12 mouse cellular contexts compared by ENCODE assay signal in the genomic region with DNA sequence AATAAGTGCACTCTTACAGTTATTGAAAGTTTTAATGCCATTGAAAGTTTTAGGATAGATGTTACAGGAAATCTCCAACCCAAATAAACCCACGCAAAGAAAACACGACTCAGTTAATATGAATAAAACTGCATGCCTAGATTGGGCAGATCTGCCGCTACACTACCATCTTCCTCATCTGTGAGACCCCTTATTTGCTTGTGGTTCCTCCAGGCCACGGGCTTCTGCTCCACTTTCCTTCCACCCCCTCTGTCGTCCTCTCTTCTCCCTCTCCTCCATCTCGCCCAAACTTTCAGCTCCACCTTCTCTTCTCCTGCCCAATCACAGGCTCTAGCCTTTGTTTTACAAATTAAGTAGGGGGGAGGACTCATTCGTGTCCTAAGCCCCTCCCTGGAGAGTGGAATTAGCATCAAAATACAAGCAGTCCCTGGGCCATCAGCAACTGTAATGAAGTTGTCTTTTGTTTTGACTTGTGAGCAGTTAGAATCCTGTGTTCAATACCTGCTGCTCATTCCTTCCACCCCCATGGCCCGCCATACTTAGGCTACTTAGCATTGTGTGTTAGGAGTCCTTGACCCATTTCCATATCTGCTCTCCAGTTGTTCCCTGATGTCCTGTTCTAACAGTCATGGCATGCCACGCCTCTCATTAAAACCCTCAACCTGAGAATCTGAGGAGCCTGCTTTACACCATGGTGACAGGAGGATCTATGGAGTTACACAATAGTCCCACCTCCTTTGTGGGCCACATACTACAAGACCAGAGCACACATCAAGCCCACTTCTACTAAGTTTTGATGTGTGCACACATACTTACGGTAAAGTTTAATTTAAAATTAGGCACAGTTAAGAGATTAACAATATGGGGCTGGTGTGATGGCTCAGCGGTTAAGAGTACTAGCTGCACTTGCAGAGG. TPM values are rescaled to one million over a fixed set of nuclear protein-coding genes. Genes with fewer than 3 reads are reported as not detected.
A peak's percentile ranks its signal among the peaks of the same experiment; 100 is the strongest.
DNase-seq lines count a peak whose midpoint lies in the region; ATAC-seq and TF ChIP-seq lines count a peak whose summit lies in the region.
"Had no signal": no experiment of that assay in that cellular context is flagged by ENCODE, and none has a peak within 500 bp of the region (broad histone marks: within the 10 kb centered on the region; RNA-seq: fewer than 3 reads in every experiment).

No protein-coding gene starts in this region.

- peak; percentile 8 for DNase-seq in hindbrain, embryonic 10.5 days (ENCODE audit: low spot score)
- no peak for DNase-seq in hindbrain, postnatal 0 days (ENCODE audit: low spot score)
- DNase-seq in urinary bladder, postnatal 4 days (ENCODE audit: low spot score in 2 of 2): no peak
- DNase-seq in left cerebral cortex, postnatal 25 days (ENCODE audit: low spot score in 2 of 2): no peak

- TF ChIP-seq CTCF in hindbrain, postnatal 0 days (IDR thresholded peaks at IDR 0.05; ENCODE audit: low read depth): no peak

- 51% methylated on average over 11 of the region's 11 CpGs for WGBS in hindbrain, embryonic 10.5 days
- WGBS in hindbrain, postnatal 0 days: 52% methylated on average over 11 of the region's 11 CpGs
- WGBS in neural tube, embryonic 12.5 days: 48% methylated on average over 11 of the region's 11 CpGs
- WGBS in neural tube, embryonic 15.5 days: 55% methylated on average over 11 of the region's 11 CpGs
- WGBS in forebrain, embryonic 12.5 days: 38% methylated on average over 11 of the region's 11 CpGs
- WGBS in neural tube, embryonic 14.5 days: 54% methylated on average over 11 of the region's 11 CpGs

- no peak for ATAC-seq in hindbrain, postnatal 0 days
- ATAC-seq in neural tube, embryonic 12.5 days (ENCODE audit: low FRiP score, low read depth): peak; percentile 68
- ATAC-seq in neural tube, embryonic 15.5 days (ENCODE audit: low FRiP score): no peak
- ATAC-seq in forebrain, embryonic 12.5 days (ENCODE audit: low FRiP score): peak; percentile 79
- ATAC-seq in neural tube, embryonic 14.5 days (ENCODE audit: low read depth): peak; percentile 47; the same call in 1 of the 2 replicates

- no peak overlapping the region for H3K9ac ChIP-seq in hindbrain, postnatal 0 days (replicated peaks; ENCODE audit: low read length)
- no peak overlapping the region for H3K9ac ChIP-seq in neural tube, embryonic 12.5 days
- H3K9ac ChIP-seq in neural tube, embryonic 15.5 days (replicated peaks): no peak overlapping the region
- no peak overlapping the region for H3K9ac ChIP-seq in forebrain, embryonic 12.5 days
- no peak overlapping the region for H3K9ac ChIP-seq in neural tube, embryonic 14.5 days (replicated peaks; ENCODE audit: low read depth, low read length)
- H3K9ac ChIP-seq: heart, embryonic 13.5 days; lung, embryonic 14.5 days had no signal

- H3K36me3 ChIP-seq in hindbrain, embryonic 10.5 days: peaks cover 16% of the 10 kb centered on the region
- peaks cover 5% of the 10 kb centered on the region; the same call in 1 of the 2 replicates for H3K36me3 ChIP-seq in hindbrain, postnatal 0 days (ENCODE audit: insufficient read depth, low read length)
- peaks cover 6% of the 10 kb centered on the region; the same call in 1 of the 2 replicates for H3K36me3 ChIP-seq in neural tube, embryonic 12.5 days
- H3K36me3 ChIP-seq in neural tube, embryonic 15.5 days: peaks cover 13% of the 10 kb centered on the region; the same call in 1 of the 2 replicates
- H3K36me3 ChIP-seq in forebrain, embryonic 12.5 days (replicated peaks): peaks cover 8% of the 10 kb centered on the region
- H3K36me3 ChIP-seq in neural tube, embryonic 14.5 days (ENCODE audit: control insufficient read depth, insufficient read depth, low read length): 0 out of 2 replicates have a peak, but pooled peaks cover 4% of the 10 kb centered on the region

- no peaks in the 10 kb centered on the region for H3K27me3 ChIP-seq in hindbrain, embryonic 10.5 days (ENCODE audit: insufficient read depth, poor library complexity, severe bottlenecking)
- H3K27me3 ChIP-seq in hindbrain, postnatal 0 days (ENCODE audit: insufficient read depth, low read length): no peaks in the 10 kb centered on the region
- no peaks in the 10 kb centered on the region for H3K27me3 ChIP-seq in neural tube, embryonic 12.5 days (replicated peaks)
- H3K27me3 ChIP-seq in neural tube, embryonic 15.5 days (replicated peaks): no peaks in the 10 kb centered on the region
- no peaks in the 10 kb centered on the region for H3K27me3 ChIP-seq in forebrain, embryonic 12.5 days
- H3K27me3 ChIP-seq in neural tube, embryonic 14.5 days (ENCODE audit: control insufficient read depth, insufficient read depth, low read length): no peaks in the 10 kb centered on the region
- H3K27me3 ChIP-seq: heart, embryonic 13.5 days had no signal

- H3K4me2 ChIP-seq in hindbrain, postnatal 0 days (ENCODE audit: low read depth, low read length): no peak overlapping the region
- H3K4me2 ChIP-seq in neural tube, embryonic 12.5 days (replicated peaks): no peak overlapping the region
- no peak overlapping the region for H3K4me2 ChIP-seq in neural tube, embryonic 15.5 days
- H3K4me2 ChIP-seq in forebrain, embryonic 12.5 days: no peak overlapping the region
- no peak overlapping the region for H3K4me2 ChIP-seq in neural tube, embryonic 14.5 days (ENCODE audit: low read depth, low read length)
- H3K4me2 ChIP-seq: heart, embryonic 13.5 days; liver, embryonic 11.5 days; lung, embryonic 14.5 days had no signal

- peaks cover 8% of the 10 kb centered on the region for H3K4me1 ChIP-seq in hindbrain, embryonic 10.5 days (replicated peaks)
- no peaks in the 10 kb centered on the region for H3K4me1 ChIP-seq in hindbrain, postnatal 0 days (ENCODE audit: insufficient read depth, low read length)
- no peaks in the 10 kb centered on the region for H3K4me1 ChIP-seq in neural tube, embryonic 12.5 days
- no peaks in the 10 kb centered on the region for H3K4me1 ChIP-seq in neural tube, embryonic 15.5 days
- H3K4me1 ChIP-seq in forebrain, embryonic 12.5 days: peaks cover 9% of the 10 kb centered on the region
- no peaks in the 10 kb centered on the region for H3K4me1 ChIP-seq in neural tube, embryonic 14.5 days (ENCODE audit: control insufficient read depth, insufficient read depth, low read length)
- H3K4me1 ChIP-seq: heart, embryonic 13.5 days had no signal

- intact Hi-C loops in left cerebral cortex, postnatal 25 days (cut with DNase I): loop anchor here (2.0 kb wide), 2 partner anchors 268 to 318 kb away; no protein-coding TSS in a partner anchor

- no peaks in the 10 kb centered on the region for H3K9me3 ChIP-seq in hindbrain, embryonic 10.5 days
- no peaks in the 10 kb centered on the region for H3K9me3 ChIP-seq in hindbrain, postnatal 0 days (ENCODE audit: low read length)
- H3K9me3 ChIP-seq in neural tube, embryonic 12.5 days: no peaks in the 10 kb centered on the region
- no peaks in the 10 kb centered on the region for H3K9me3 ChIP-seq in neural tube, embryonic 15.5 days (replicated peaks)
- H3K9me3 ChIP-seq in forebrain, embryonic 12.5 days: no peaks in the 10 kb centered on the region
- H3K9me3 ChIP-seq in neural tube, embryonic 14.5 days (ENCODE audit: control insufficient read depth, low read length): no peaks in the 10 kb centered on the region
- H3K9me3 ChIP-seq: heart, embryonic 13.5 days had no signal

- no peak overlapping the region for H3K27ac ChIP-seq in hindbrain, embryonic 10.5 days
- H3K27ac ChIP-seq in hindbrain, postnatal 0 days: no peak overlapping the region
- no peak overlapping the region for H3K27ac ChIP-seq in neural tube, embryonic 12.5 days
- no peak overlapping the region for H3K27ac ChIP-seq in neural tube, embryonic 15.5 days (replicated peaks)
- H3K27ac ChIP-seq in forebrain, embryonic 12.5 days: peak overlapping the region; percentile 9; the same call in 1 of the 2 replicates
- no peak overlapping the region for H3K27ac ChIP-seq in neural tube, embryonic 14.5 days (ENCODE audit: low read depth, low read length)
- H3K27ac ChIP-seq: heart, embryonic 13.5 days had no signal

- no peak overlapping the region for H3K4me3 ChIP-seq in hindbrain, embryonic 10.5 days
- H3K4me3 ChIP-seq in hindbrain, postnatal 0 days (ENCODE audit: low read length): no peak overlapping the region
- H3K4me3 ChIP-seq in neural tube, embryonic 12.5 days: no peak overlapping the region
- H3K4me3 ChIP-seq in neural tube, embryonic 15.5 days (replicated peaks): no peak overlapping the region
- no peak overlapping the region for H3K4me3 ChIP-seq in forebrain, embryonic 12.5 days (replicated peaks)
- no peak overlapping the region for H3K4me3 ChIP-seq in neural tube, embryonic 14.5 days (ENCODE audit: low read depth, low read length)
- H3K4me3 ChIP-seq: heart, embryonic 13.5 days had no signal

RNA-seq across cellular contexts. Expression of gene Slc18b1, which starts 16.3 kb away (rescaled TPM):
- 11.4 and 12.9 TPM in 2 replicates for polyA plus RNA-seq in hindbrain, embryonic 10.5 days (2016; fragmentation: Nextera tagmentation; extraction: Ambion mirVana)
- total RNA-seq in hindbrain, postnatal 0 days (2014; rRNA removed): 15.3 and 21.7 TPM in 2 replicates
- polyA plus RNA-seq in hindbrain, postnatal 0 days (2015; fragmentation: Nextera tagmentation; extraction: Ambion mirVana): 13.5 and 17.4 TPM in 2 replicates
- 12.0 and 16.7 TPM in 2 replicates for polyA plus RNA-seq in neural tube, embryonic 12.5 days (2016; fragmentation: Nextera tagmentation; extraction: Ambion mirVana)
- polyA plus RNA-seq in neural tube, embryonic 15.5 days (2015; fragmentation: Nextera tagmentation; extraction: Ambion mirVana): 18.1 and 21.1 TPM in 2 replicates
- 16.6 and 17.2 TPM in 2 replicates for polyA plus RNA-seq in forebrain, embryonic 12.5 days (2016; fragmentation: Nextera tagmentation; extraction: Ambion mirVana)
- 21.5 and 26.8 TPM in 2 replicates for polyA plus RNA-seq in neural tube, embryonic 14.5 days (2014; fragmentation: Nextera tagmentation; extraction: Ambion mirVana)
- total RNA-seq in left cerebral cortex, postnatal 25 days (2021): 10 to 100 TPM; 24.1 to 24.7 TPM

RNA-seq across cellular contexts. Expression of gene Rps12, which starts 26.0 kb away (rescaled TPM):
- 124 and 145 TPM in 2 replicates for polyA plus RNA-seq in hindbrain, embryonic 10.5 days (2016; fragmentation: Nextera tagmentation; extraction: Ambion mirVana)
- total RNA-seq in hindbrain, postnatal 0 days (2014; rRNA removed): 2,422 and 2,499 TPM in 2 replicates
- polyA plus RNA-seq in hindbrain, postnatal 0 days (2015; fragmentation: Nextera tagmentation; extraction: Ambion mirVana): 130 and 135 TPM in 2 replicates
- 105 and 112 TPM in 2 replicates for polyA plus RNA-seq in neural tube, embryonic 12.5 days (2016; fragmentation: Nextera tagmentation; extraction: Ambion mirVana)
- 96.4 and 125 TPM in 2 replicates for polyA plus RNA-seq in neural tube, embryonic 15.5 days (2015; fragmentation: Nextera tagmentation; extraction: Ambion mirVana)
- polyA plus RNA-seq in forebrain, embryonic 12.5 days (2016; fragmentation: Nextera tagmentation; extraction: Ambion mirVana): 117 and 131 TPM in 2 replicates
- 99.8 and 115 TPM in 2 replicates for polyA plus RNA-seq in neural tube, embryonic 14.5 days (2014; fragmentation: Nextera tagmentation; extraction: Ambion mirVana)
- total RNA-seq in left cerebral cortex, postnatal 25 days (2021): 100 to 1,000 TPM; 181 to 221 TPM

RNA-seq across cellular contexts. Expression of gene Vnn3, which starts 38.2 kb away (rescaled TPM):
- polyA plus RNA-seq in hindbrain, embryonic 10.5 days (2016; fragmentation: Nextera tagmentation; extraction: Ambion mirVana): not detected in 2 replicates
- 0.11 and 0.16 TPM in 2 replicates for total RNA-seq in hindbrain, postnatal 0 days (2014; rRNA removed)
- 0.10 TPM in 1 of 2 replicates, not detected in the other for polyA plus RNA-seq in hindbrain, postnatal 0 days (2015; fragmentation: Nextera tagmentation; extraction: Ambion mirVana)
- not detected in 2 replicates for polyA plus RNA-seq in neural tube, embryonic 12.5 days (2016; fragmentation: Nextera tagmentation; extraction: Ambion mirVana)
- not detected in 2 replicates for polyA plus RNA-seq in neural tube, embryonic 15.5 days (2015; fragmentation: Nextera tagmentation; extraction: Ambion mirVana)
- polyA plus RNA-seq in forebrain, embryonic 12.5 days (2016; fragmentation: Nextera tagmentation; extraction: Ambion mirVana): not detected in 2 replicates
- not detected in 2 replicates for polyA plus RNA-seq in neural tube, embryonic 14.5 days (2014; fragmentation: Nextera tagmentation; extraction: Ambion mirVana)
- under 1 TPM in 1 of 2 experiments, not detected in 1; 0.25 TPM for total RNA-seq in left cerebral cortex, postnatal 25 days (2021)
- polyA plus RNA-seq: activated CD4-positive, CD25-positive, alpha-beta regulatory T cell, adult 4 months; heart, embryonic 13.5 days; liver, embryonic 11.5 days; lung, embryonic 14.5 days had no signal

Comparison
In these comparisons a context has a peak if more than half of its experiments do, and no peak if none do; other contexts are left out.
1. ATAC-seq: peak in neural tube, embryonic 12.5 days (single experiment), forebrain, embryonic 12.5 days (single experiment) and neural tube, embryonic 14.5 days (single experiment); none in hindbrain, postnatal 0 days (single experiment) and neural tube, embryonic 15.5 days (single experiment).